Mouse (Mus musculus) neural tube, embryonic 10.5 days (tissue): ENCODE data around the gene 4933402N22Rik.
"Not testable (repeated sequence)": the region's sequence is repeated elsewhere in the genome, so short reads cannot be mapped to it uniquely, and the experiment has no call there.

Source experiments
- DNase-seq: peaks from one replicate; pipeline ENCODE4 v3.0.0-alpha.2; 2017; ENCODE audit warnings: low spot score; ENCODE audit errors: extremely low spot score

4933402N22Rik gene

GRCm38 (mm10) chr5:11917743-11918142 is at the start of gene 4933402N22Rik:
4933402N22Rik (plus strand) TSS chr5:11918043.
- DNase-seq: not testable (repeated sequence)

- DNase-seq: not testable (repeated sequence)
Measured at GRCm38 (mm10) chr5:11923790-11924189, 5.9 kb downstream of the 4933402N22Rik start.
